Comparison of ENCODE assay signal across 23 mouse cellular contexts in the genomic region with DNA sequence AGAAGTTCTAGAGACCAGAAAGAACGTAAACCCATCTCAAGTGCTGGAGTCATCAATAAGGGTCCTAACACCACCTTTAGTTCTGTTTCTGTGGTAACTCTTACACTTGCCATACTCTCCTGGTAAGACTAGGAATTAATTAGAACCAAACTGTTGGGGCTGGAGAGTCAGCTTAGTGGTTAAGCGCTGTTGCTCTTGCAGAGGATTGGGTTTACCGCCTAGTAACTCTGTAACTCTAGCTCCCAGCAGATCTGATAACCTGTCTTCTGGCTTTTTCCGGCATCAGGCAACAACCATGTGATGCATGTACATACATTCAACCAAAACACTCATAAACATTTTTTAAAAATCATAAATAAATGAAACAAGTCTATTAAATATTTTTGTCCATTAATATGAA.
"Had no signal": no experiment of that assay in that cellular context is flagged by ENCODE, and none has a peak within 500 bp of the region (broad histone marks: within the 10 kb centered on the region; RNA-seq: fewer than 3 reads in every experiment).

No protein-coding gene starts in this region.

- H3K27ac ChIP-seq: kidney, postnatal 0 days; left cerebral cortex, adult 2 months; limb, embryonic 12.5 days; liver, embryonic 12.5 days; liver, embryonic 15.5 days; lung, embryonic 15.5 days; midbrain, embryonic 10.5 days; midbrain, embryonic 15.5 days; neural tube, embryonic 12.5 days; neural tube, embryonic 15.5 days; stomach, embryonic 15.5 days had no signal

- ATAC-seq: intestine, postnatal 0 days; liver, embryonic 12.5 days; midbrain, embryonic 15.5 days had no signal

- H3K4me2 ChIP-seq: limb, embryonic 12.5 days; liver, embryonic 12.5 days; liver, embryonic 15.5 days; midbrain, embryonic 15.5 days; neural tube, embryonic 12.5 days; neural tube, embryonic 15.5 days; stomach, embryonic 15.5 days had no signal

- H3K4me1 ChIP-seq: liver, embryonic 12.5 days; neural tube, embryonic 15.5 days; stomach, embryonic 15.5 days had no signal

- H3K27me3 ChIP-seq: limb, embryonic 12.5 days; liver, embryonic 12.5 days; liver, embryonic 15.5 days; lung, embryonic 15.5 days; megakaryocyte, embryonic 14.5 days; midbrain, embryonic 15.5 days; neural tube, embryonic 12.5 days; neural tube, embryonic 15.5 days; stomach, embryonic 15.5 days had no signal

- H3K4me3 ChIP-seq: left cerebral cortex, adult 2 months; limb, embryonic 12.5 days; liver, embryonic 12.5 days; liver, embryonic 15.5 days; lung, embryonic 15.5 days; megakaryocyte, embryonic 14.5 days; midbrain, embryonic 10.5 days; midbrain, embryonic 15.5 days; neural tube, embryonic 12.5 days; neural tube, embryonic 15.5 days; stomach, embryonic 15.5 days had no signal

- DNase-seq: kidney, adult 8-10 months; kidney, postnatal 36 days; layer of hippocampus, postnatal 36 days; liver; lung, adult 18-20 months; lung, postnatal 36 days; right cerebral cortex, adult 18-20 months; right cerebral cortex, postnatal 14 days; right cerebral cortex, postnatal 4 days; thymus, postnatal 25 days had no signal

- H3K9ac ChIP-seq: limb, embryonic 12.5 days; liver, embryonic 12.5 days; liver, embryonic 15.5 days; lung, embryonic 15.5 days; midbrain, embryonic 15.5 days; neural tube, embryonic 12.5 days; neural tube, embryonic 15.5 days; stomach, embryonic 15.5 days had no signal

- H3K36me3 ChIP-seq: limb, embryonic 12.5 days; liver, embryonic 12.5 days; liver, embryonic 15.5 days; lung, embryonic 15.5 days; midbrain, embryonic 10.5 days; midbrain, embryonic 15.5 days; neural tube, embryonic 12.5 days; neural tube, embryonic 15.5 days; stomach, embryonic 15.5 days had no signal

- H3K9me3 ChIP-seq: limb, embryonic 12.5 days; liver, embryonic 12.5 days; liver, embryonic 15.5 days; lung, embryonic 15.5 days; megakaryocyte, embryonic 14.5 days; midbrain, embryonic 10.5 days; midbrain, embryonic 15.5 days; neural tube, embryonic 12.5 days; neural tube, embryonic 15.5 days; stomach, embryonic 15.5 days had no signal
